Mouse (Mus musculus): ENCODE measurements around the gene Itsn1. TPM values are rescaled to one million over a fixed set of nuclear protein-coding genes. Genes with fewer than 3 reads are reported as not detected.

The Itsn1 gene
- polyA plus RNA-seq, 1 experiment from 2014 or later = 26.5 TPM

- Histone ChIP-seq H3K36me3 (peaks cover 68% of the 10 kb centered on the region), H3K9me3 (no peaks in the 10 kb centered on the region), H3K27ac (no peak overlapping the region), H3K4me3 (no peak overlapping the region), H3K27me3 (ENCODE audit: insufficient read depth, poor library complexity, severe bottlenecking) (no peaks in the 10 kb centered on the region), H3K4me1 (no peaks in the 10 kb centered on the region)
- no peak for DNase-seq (ENCODE audit: low spot score)
- WGBS = 79% methylated on average over 14 of the region's 14 CpGs
Measured at GRCm38 (mm10) chr16:91704603-91705340, 24.3 kb upstream of the Itsn1 start.

DNA sequence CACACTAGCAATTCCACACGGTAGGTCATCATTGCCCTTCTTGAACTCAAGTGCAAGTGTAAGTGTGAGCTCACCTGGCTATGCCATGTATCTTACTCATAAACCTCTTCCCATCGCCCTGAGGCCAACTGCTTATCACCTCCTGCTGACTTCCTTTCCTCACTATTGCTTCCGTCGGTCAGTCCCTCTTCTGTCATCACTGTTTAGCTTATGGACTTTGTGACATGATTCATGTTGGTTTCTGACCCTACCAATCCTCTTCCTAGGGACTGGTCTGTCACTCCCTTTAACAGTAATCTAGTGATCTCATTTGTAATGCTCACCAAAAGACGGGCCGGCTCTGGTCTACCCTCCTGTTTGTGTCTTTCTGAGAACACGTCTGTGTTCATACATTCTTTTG, 18.8 kb upstream of the Itsn1 start:
- no peak overlapping the region for H3K4me3 ChIP-seq
- 73% methylated on average over 7 of the region's 7 CpGs for WGBS
- peaks cover 74% of the 10 kb centered on the region for H3K36me3 ChIP-seq
- H3K4me1 ChIP-seq = no peaks in the 10 kb centered on the region
- DNase-seq (ENCODE audit: low spot score) = no peak
- H3K27ac ChIP-seq = no peak overlapping the region
- no peaks in the 10 kb centered on the region for H3K27me3 ChIP-seq (ENCODE audit: insufficient read depth, poor library complexity, severe bottlenecking)
- no peaks in the 10 kb centered on the region for H3K9me3 ChIP-seq

- Histone ChIP-seq H3K27ac (0 out of 2 replicates have a peak overlapping the region, but pooled peaks have one; percentile 31), H3K9me3 (no peaks in the 10 kb centered on the region), H3K4me1 (0 out of 2 replicates have a peak, but pooled peaks cover 4% of the 10 kb centered on the region), H3K36me3 (peaks cover 72% of the 10 kb centered on the region), H3K27me3 (ENCODE audit: insufficient read depth, poor library complexity, severe bottlenecking) (no peaks in the 10 kb centered on the region), H3K4me3 (no peak overlapping the region)
- DNase-seq (ENCODE audit: low spot score) = peak; percentile 93
- 51% methylated on average over 11 of the region's 11 CpGs for WGBS
Measured at GRCm38 (mm10) chr16:91716927-91717349, 12.1 kb upstream of the Itsn1 start.

GRCm38 (mm10) chr16:91717399-91717798, 11.7 kb upstream of the Itsn1 start:
- WGBS = 51% methylated on average over 4 of the region's 4 CpGs
- Histone ChIP-seq H3K4me3 (no peak overlapping the region), H3K36me3 (peaks cover 68% of the 10 kb centered on the region), H3K9me3 (no peaks in the 10 kb centered on the region), H3K27me3 (ENCODE audit: insufficient read depth, poor library complexity, severe bottlenecking) (no peaks in the 10 kb centered on the region), H3K27ac (peak overlapping the region; percentile 56; the same call in 1 of the 2 replicates), H3K4me1 (0 out of 2 replicates have a peak, but pooled peaks cover 4% of the 10 kb centered on the region)
- no peak for DNase-seq (ENCODE audit: low spot score)

DNA sequence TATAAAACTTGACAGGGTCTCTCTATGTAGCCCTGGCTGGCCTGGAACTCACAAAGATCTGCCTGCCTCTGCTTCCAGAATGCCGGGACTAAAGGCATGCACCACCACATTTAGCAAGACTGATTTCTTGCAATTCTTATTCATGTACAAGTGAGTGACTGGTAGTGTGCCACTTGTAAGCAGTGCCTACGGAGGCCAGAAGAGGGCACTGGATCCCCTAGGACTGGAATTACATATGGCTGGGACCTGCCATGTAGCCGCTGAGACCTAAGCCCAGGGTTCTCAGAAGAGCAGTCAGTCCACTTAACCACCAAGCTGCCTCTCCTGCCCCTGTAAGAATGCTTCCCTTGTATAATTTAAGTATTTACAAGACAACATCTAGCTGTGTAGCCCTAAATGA, 4.8 kb upstream of the Itsn1 start:
- Histone ChIP-seq H3K4me3 (no peak overlapping the region), H3K27me3 (ENCODE audit: insufficient read depth, poor library complexity, severe bottlenecking) (no peaks in the 10 kb centered on the region), H3K9me3 (no peaks in the 10 kb centered on the region), H3K27ac (no peak overlapping the region), H3K4me1 (peaks cover 12% of the 10 kb centered on the region), H3K36me3 (peaks cover 29% of the 10 kb centered on the region)
- WGBS = 46% methylated on average over 3 of the region's 3 CpGs
- DNase-seq (ENCODE audit: low spot score) = no peak

- peaks cover 13% of the 10 kb centered on the region; the same call in 1 of the 2 replicates for H3K36me3 ChIP-seq
- no peak for DNase-seq (ENCODE audit: low spot score)
- H3K27ac ChIP-seq = peak overlapping the region; percentile 96; the same call in 1 of the 2 replicates
- peak overlapping the region; percentile 95 for H3K4me3 ChIP-seq
- peaks cover 30% of the 10 kb centered on the region for H3K4me1 ChIP-seq
- H3K27me3 ChIP-seq (ENCODE audit: insufficient read depth, poor library complexity, severe bottlenecking) = no peaks in the 10 kb centered on the region
- 90% methylated on average over 15 of the region's 15 CpGs for WGBS
- no peaks in the 10 kb centered on the region for H3K9me3 ChIP-seq
Measured at GRCm38 (mm10) chr16:91727433-91727832, 1.6 kb upstream of the Itsn1 start.

GRCm38 (mm10) chr16:91728123-91729065, 687 bp upstream of the Itsn1 start, which contains the start of gene Cryzl1:
Cryzl1 (minus strand) TSS chr16:91728975.
- peak; percentile 100 for DNase-seq (ENCODE audit: low spot score)
- H3K27me3 ChIP-seq (ENCODE audit: insufficient read depth, poor library complexity, severe bottlenecking) = no peaks in the 10 kb centered on the region
- H3K27ac ChIP-seq = peak within 1 kb of the TSS; percentile 96
- H3K36me3 ChIP-seq = peaks cover 13% of the 10 kb centered on the region; the same call in 1 of the 2 replicates
- H3K9me3 ChIP-seq = no peaks in the 10 kb centered on the region
- peak within 1 kb of the TSS; percentile 95 for H3K4me3 ChIP-seq
- WGBS = 1% methylated on average over 46 of the region's 46 CpGs
- peaks cover 30% of the 10 kb centered on the region for H3K4me1 ChIP-seq

DNA sequence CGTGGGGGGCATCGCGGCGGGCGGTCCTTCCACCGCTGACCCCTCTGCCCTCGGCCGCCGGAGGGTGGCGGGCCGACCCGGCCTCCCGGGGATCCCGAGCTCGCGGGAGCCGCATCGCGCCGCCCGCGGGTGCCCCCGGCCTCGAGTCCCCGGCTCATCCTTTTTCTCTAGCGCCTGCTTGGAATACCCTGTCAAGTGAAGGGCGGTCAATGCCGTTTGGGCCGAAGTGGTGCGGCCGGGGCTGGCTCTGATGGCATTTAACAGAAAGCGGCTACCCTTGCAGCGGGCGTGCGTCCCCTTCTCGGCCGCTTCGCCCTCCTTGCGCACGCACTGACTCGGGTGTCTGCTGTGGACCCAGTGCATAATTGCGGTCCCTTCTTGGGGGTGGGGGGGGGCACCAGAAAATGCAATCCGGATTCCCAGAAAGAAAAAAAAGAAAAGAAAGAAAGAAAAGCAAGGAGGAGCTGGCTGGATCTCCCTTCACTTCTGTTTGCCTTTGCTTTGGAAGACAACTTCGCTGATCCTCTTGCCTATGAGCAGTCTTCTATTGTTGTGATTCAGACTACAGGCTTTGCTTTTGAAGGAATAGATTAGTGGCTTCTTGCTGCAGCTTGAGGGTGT, 850 bp downstream of the Itsn1 start:
- peaks cover 38% of the 10 kb centered on the region for H3K4me1 ChIP-seq
- peak overlapping the region; percentile 95 for H3K4me3 ChIP-seq
- DNase-seq (ENCODE audit: low spot score) = peak; percentile 82
- peaks cover under 1% of the 10 kb centered on the region; the same call in 1 of the 2 replicates for H3K36me3 ChIP-seq
- no peaks in the 10 kb centered on the region for H3K9me3 ChIP-seq
- no peaks in the 10 kb centered on the region for H3K27me3 ChIP-seq (ENCODE audit: insufficient read depth, poor library complexity, severe bottlenecking)
- peak overlapping the region; percentile 96 for H3K27ac ChIP-seq
- under 1% methylated on average over 44 of the region's 44 CpGs for WGBS

DNA sequence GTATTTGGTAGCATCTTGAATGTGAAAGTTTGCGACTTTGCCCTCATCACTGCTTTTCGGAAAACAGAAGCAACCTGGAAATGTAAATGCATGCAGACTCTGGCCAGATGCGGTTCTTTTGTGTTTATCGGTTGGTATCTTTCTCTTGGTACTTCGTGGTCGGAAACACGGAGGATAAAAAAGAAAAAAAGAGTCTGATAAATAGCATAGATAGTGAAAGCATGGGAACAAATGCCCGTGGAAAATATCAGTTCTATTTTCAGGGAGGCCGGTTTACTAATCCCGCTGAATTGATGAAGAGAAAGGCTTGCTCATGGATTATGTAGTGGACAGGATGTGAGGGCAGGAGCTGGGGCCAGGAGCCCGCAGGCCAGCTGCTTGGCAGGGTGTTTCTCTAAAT, 1.4 kb downstream of the Itsn1 start:
- Histone ChIP-seq H3K36me3 (no peaks in the 10 kb centered on the region), H3K9me3 (no peaks in the 10 kb centered on the region), H3K27me3 (ENCODE audit: insufficient read depth, poor library complexity, severe bottlenecking) (no peaks in the 10 kb centered on the region), H3K4me3 (peak overlapping the region; percentile 95), H3K27ac (peak overlapping the region; percentile 96), H3K4me1 (peaks cover 40% of the 10 kb centered on the region)
- no peak for DNase-seq (ENCODE audit: low spot score)
- under 1% methylated on average over 11 of the region's 11 CpGs for WGBS

GRCm38 (mm10) chr16:91732816-91733215, 3.7 kb downstream of the Itsn1 start:
- Histone ChIP-seq H3K4me1 (peaks cover 40% of the 10 kb centered on the region), H3K36me3 (no peaks in the 10 kb centered on the region), H3K27me3 (ENCODE audit: insufficient read depth, poor library complexity, severe bottlenecking) (no peaks in the 10 kb centered on the region), H3K9me3 (no peaks in the 10 kb centered on the region), H3K27ac (no peak overlapping the region), H3K4me3 (no peak overlapping the region)
- 58% methylated on average over 2 of the region's 2 CpGs for WGBS
- no peak for DNase-seq (ENCODE audit: low spot score)

GRCm38 (mm10) chr16:91734771-91735170, 5.7 kb downstream of the Itsn1 start:
- Histone ChIP-seq H3K4me1 (peaks cover 45% of the 10 kb centered on the region), H3K27me3 (ENCODE audit: insufficient read depth, poor library complexity, severe bottlenecking) (no peaks in the 10 kb centered on the region), H3K36me3 (no peaks in the 10 kb centered on the region), H3K4me3 (no peak overlapping the region), H3K27ac (no peak overlapping the region), H3K9me3 (no peaks in the 10 kb centered on the region)
- WGBS = 62% methylated on average over 5 of the region's 5 CpGs
- no peak for DNase-seq (ENCODE audit: low spot score)

GRCm38 (mm10) chr16:91736046-91736816, 7.2 kb downstream of the Itsn1 start:
- Histone ChIP-seq H3K4me3 (no peak overlapping the region), H3K27me3 (ENCODE audit: insufficient read depth, poor library complexity, severe bottlenecking) (no peaks in the 10 kb centered on the region), H3K9me3 (no peaks in the 10 kb centered on the region), H3K36me3 (no peaks in the 10 kb centered on the region), H3K27ac (no peak overlapping the region), H3K4me1 (peaks cover 52% of the 10 kb centered on the region)
- 70% methylated on average over 7 of the region's 7 CpGs for WGBS
- DNase-seq (ENCODE audit: low spot score) = no peak
